Mouse (Mus musculus): ENCODE measurements around the gene Fam169b. TPM values are rescaled to one million over a fixed set of nuclear protein-coding genes. Genes with fewer than 3 reads are reported as not detected.
"Not testable (repeated sequence)": the region's sequence is repeated elsewhere in the genome, so short reads cannot be mapped to it uniquely, and the experiment has no call there.

Gene Fam169b
- polyA plus RNA-seq, 1 experiment from 2014 or later = 0.33 TPM

DNA sequence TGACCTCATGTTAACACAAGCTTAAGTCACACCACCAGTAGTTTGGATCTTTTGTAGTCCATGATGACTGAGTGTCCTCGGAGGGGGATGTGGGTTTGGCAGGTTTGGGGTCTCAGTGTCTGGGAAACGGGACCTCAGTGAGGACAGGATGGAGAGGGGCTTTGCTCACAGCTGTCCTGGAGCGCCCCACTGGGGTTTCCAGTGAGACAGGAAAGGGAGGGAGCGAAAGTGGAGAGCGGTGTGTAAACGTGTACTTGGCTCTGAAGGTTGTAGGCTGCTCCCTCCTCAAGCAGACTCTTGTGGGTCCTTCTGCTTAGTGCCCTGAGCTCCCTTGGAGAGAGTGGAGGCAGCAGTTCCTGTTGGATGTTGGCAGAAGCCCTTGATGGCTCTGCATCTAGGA lies 5.3 kb downstream of the Fam169b start:
- no peaks in the 10 kb centered on the region for H3K36me3 ChIP-seq
- peaks cover 17% of the 10 kb centered on the region for H3K27me3 ChIP-seq (replicated peaks)
- no peak overlapping the region for H3K9ac ChIP-seq
- H3K4me1 ChIP-seq = peaks cover 12% of the 10 kb centered on the region
- no peak overlapping the region for H3K27ac ChIP-seq
- no peak overlapping the region for H3K4me2 ChIP-seq (replicated peaks)
- H3K4me3 ChIP-seq = no peak overlapping the region
- no peaks in the 10 kb centered on the region for H3K9me3 ChIP-seq
- 77% methylated on average over 6 of the region's 6 CpGs for WGBS
- ATAC-seq (ENCODE audit: low FRiP score, low read depth) = no peak

DNA sequence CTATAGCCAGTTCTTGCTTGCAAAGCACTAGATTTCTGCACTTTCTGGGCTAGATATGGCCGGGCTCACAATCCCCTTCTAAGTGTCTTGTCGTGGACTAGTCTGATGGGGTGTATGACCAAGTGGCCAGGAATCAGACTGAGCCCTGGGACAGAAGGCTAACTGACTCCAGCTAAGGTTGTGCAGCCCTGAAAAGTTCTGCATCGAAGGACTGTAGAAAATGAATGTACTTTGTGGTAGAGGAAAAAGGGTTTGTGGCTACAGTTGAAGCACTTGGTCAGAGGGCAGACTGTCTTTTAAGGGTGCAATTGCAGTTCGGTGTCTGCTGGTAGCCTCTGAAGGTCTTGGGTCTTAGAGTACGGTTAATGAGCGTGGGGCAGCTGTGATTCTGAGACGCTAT lies 5.8 kb downstream of the Fam169b start:
- WGBS = 93% methylated on average over 7 of the region's 7 CpGs
- Histone ChIP-seq H3K27me3 (replicated peaks) (peaks cover 17% of the 10 kb centered on the region), H3K27ac (no peak overlapping the region), H3K4me3 (no peak overlapping the region), H3K4me2 (replicated peaks) (no peak overlapping the region), H3K9ac (no peak overlapping the region), H3K9me3 (no peaks in the 10 kb centered on the region), H3K4me1 (peaks cover 12% of the 10 kb centered on the region), H3K36me3 (no peaks in the 10 kb centered on the region)
- no peak for ATAC-seq (ENCODE audit: low FRiP score, low read depth)

- no peak overlapping the region for H3K4me2 ChIP-seq (replicated peaks)
- no peak overlapping the region for H3K27ac ChIP-seq
- no peaks in the 10 kb centered on the region for H3K36me3 ChIP-seq
- H3K27me3 ChIP-seq (replicated peaks) = peaks cover 12% of the 10 kb centered on the region
- WGBS = 92% methylated on average over 19 of the region's 19 CpGs
- H3K4me1 ChIP-seq = peaks cover 12% of the 10 kb centered on the region
- no peak overlapping the region for H3K4me3 ChIP-seq
- no peaks in the 10 kb centered on the region for H3K9me3 ChIP-seq
- no peak overlapping the region for H3K9ac ChIP-seq
- ATAC-seq (ENCODE audit: low FRiP score, low read depth) = no peak
Observed at GRCm38 (mm10) chr7:68280352-68280869, 6.8 kb downstream of the Fam169b start.

GRCm38 (mm10) chr7:68281341-68281740 lies 7.7 kb downstream of the Fam169b start:
- WGBS = 77% methylated on average over 5 of the region's 5 CpGs
- no peak overlapping the region for H3K9ac ChIP-seq
- H3K4me2 ChIP-seq (replicated peaks) = no peak overlapping the region
- ATAC-seq (ENCODE audit: low FRiP score, low read depth) = no peak
- H3K36me3 ChIP-seq = no peaks in the 10 kb centered on the region
- H3K4me3 ChIP-seq = no peak overlapping the region
- peaks cover 5% of the 10 kb centered on the region for H3K27me3 ChIP-seq (replicated peaks)
- no peak overlapping the region for H3K27ac ChIP-seq
- H3K9me3 ChIP-seq = no peaks in the 10 kb centered on the region
- peaks cover 5% of the 10 kb centered on the region for H3K4me1 ChIP-seq

DNA sequence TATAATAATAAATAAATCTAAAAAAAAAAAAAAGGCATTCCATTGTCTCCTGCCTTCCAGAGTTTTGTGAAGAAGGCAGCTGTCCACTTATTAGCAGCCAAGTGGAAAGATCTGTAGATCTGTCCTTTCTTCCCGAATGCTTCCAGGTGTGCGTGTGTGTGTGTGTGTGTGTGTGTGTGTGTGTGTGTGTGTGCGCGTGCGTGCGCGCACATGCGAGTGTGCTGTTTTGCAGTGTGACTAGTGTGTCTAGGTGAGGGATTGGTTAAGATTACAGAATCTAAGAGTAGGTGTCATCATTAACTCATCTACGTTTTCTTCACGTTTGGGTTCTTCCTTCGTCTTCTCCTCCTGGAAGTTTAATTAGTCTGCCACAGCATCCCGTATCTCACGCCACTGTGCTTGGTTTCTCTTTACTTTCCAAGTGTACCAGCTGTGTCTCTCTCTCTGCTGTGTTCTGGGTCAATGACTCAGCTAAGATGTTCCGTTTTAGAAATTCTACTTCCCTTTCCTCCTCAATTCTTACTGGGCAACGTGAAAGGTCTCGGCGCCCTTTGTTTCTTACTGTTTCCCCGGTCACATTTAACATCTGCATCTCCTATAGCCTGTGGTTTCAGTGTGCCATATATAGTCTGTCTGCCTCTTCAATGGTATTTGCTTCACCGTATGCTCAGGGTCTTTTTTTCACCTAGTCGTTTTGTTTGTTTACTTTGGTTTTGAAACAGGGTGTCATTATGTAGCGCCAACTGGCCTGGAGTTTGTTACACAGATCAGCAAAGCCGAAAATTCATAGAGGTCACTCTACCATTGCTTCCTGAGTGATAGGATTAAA lies 8.9 kb downstream of the Fam169b start:
- Histone ChIP-seq H3K4me2 (replicated peaks) (no peak overlapping the region), H3K4me1 (no peaks in the 10 kb centered on the region), H3K4me3 (no peak overlapping the region), H3K27ac (no peak overlapping the region), H3K9me3 (no peaks in the 10 kb centered on the region), H3K9ac (no peak overlapping the region), H3K36me3 (no peaks in the 10 kb centered on the region), H3K27me3 (replicated peaks) (no peaks in the 10 kb centered on the region)
- no peak for ATAC-seq (ENCODE audit: low FRiP score, low read depth)
- 88% methylated on average over 22 of the region's 22 CpGs for WGBS

DNA sequence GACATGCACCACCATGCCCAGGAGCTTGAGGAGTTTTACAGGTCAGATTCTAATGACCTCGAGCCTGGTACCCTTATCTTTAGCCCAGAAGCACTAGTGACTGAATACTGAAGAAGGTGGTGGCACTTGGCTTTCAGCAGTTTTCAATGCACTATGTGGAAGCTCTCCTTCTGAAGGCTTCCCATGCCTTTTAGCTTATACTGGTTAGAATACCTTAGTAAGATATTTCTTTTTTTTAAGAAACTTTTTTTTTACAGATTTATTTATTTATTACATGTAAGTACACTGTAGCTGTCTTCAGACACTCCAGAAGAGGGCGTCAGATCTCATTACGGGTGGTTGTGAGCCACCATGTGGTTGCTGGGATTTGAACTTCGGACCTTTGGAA lies 9.5 kb downstream of the Fam169b start:
- H3K4me2 ChIP-seq (replicated peaks); ATAC-seq (ENCODE audit: low FRiP score, low read depth); H3K9ac ChIP-seq; H3K27ac ChIP-seq; H3K4me3 ChIP-seq; H3K9me3 ChIP-seq; H3K27me3 ChIP-seq (replicated peaks); H3K4me1 ChIP-seq; H3K36me3 ChIP-seq: not testable (repeated sequence)
- WGBS = 88% methylated on average over 4 of the region's 4 CpGs

DNA sequence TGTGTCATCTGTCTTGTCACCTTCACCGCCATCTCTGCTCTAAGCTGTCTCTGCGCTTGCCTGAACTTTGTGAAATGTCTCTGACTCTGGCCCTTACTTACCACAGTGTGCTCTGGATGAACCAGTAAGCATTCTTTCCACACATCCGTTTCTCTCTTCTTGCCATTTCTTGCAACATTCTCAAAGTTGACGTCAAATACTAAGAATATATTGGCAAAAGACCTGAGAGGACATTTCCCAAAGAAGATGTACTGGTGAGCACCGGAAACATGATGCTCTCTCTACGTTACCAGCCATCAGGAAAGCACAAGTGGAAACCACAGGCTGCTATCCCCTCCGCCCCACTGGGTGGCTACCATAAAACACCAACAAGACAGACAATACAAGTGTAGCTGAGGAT lies 10.1 kb downstream of the Fam169b start:
- Histone ChIP-seq H3K9ac (no peak overlapping the region), H3K4me1 (no peaks in the 10 kb centered on the region), H3K4me3 (no peak overlapping the region), H3K36me3 (no peaks in the 10 kb centered on the region), H3K9me3 (no peaks in the 10 kb centered on the region), H3K4me2 (replicated peaks) (no peak overlapping the region), H3K27me3 (replicated peaks) (no peaks in the 10 kb centered on the region), H3K27ac (no peak overlapping the region)
- WGBS = 69% methylated on average over 7 of the region's 7 CpGs
- ATAC-seq (ENCODE audit: low FRiP score, low read depth) = no peak

DNA sequence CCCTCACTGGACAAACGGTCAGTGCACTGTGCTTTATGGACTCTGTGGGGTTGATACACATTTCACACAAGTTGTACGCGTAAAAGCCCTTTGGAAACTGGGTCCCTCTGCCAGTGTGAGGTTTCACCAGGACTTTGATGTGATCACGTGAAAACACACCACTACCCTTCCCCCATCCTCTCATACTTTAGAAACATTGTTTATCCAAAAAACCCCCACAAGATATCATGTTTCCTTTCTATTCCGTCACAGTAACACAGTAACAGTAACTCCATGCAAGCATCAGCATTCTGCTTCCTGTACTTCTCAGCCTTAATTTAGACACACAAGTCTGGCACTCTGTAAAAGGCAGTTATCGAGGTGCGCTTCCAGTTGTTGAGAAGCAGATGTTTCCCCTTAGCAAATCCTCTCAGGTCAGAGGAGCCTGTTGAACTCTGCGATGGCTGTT lies 12.2 kb downstream of the Fam169b start:
- Histone ChIP-seq H3K27me3 (replicated peaks) (no peaks in the 10 kb centered on the region), H3K36me3 (no peaks in the 10 kb centered on the region), H3K4me1 (no peaks in the 10 kb centered on the region), H3K9me3 (no peaks in the 10 kb centered on the region), H3K9ac (no peak overlapping the region), H3K27ac (no peak overlapping the region), H3K4me2 (replicated peaks) (no peak overlapping the region), H3K4me3 (no peak overlapping the region)
- WGBS = 80% methylated on average over 8 of the region's 8 CpGs
- no peak for ATAC-seq (ENCODE audit: low FRiP score, low read depth)

GRCm38 (mm10) chr7:68286526-68287481 lies 13.2 kb downstream of the Fam169b start:
- Histone ChIP-seq H3K9ac (no peak overlapping the region), H3K4me3 (no peak overlapping the region), H3K36me3 (no peaks in the 10 kb centered on the region), H3K9me3 (no peaks in the 10 kb centered on the region), H3K27me3 (replicated peaks) (no peaks in the 10 kb centered on the region), H3K4me2 (replicated peaks) (no peak overlapping the region), H3K27ac (no peak overlapping the region), H3K4me1 (no peaks in the 10 kb centered on the region)
- no peak for ATAC-seq (ENCODE audit: low FRiP score, low read depth)
- 96% methylated on average over 24 of the region's 24 CpGs for WGBS

GRCm38 (mm10) chr7:68287582-68287981 lies 13.9 kb downstream of the Fam169b start:
- no peak for ATAC-seq (ENCODE audit: low FRiP score, low read depth)
- no peaks in the 10 kb centered on the region for H3K36me3 ChIP-seq
- H3K9ac ChIP-seq = no peak overlapping the region
- WGBS = 90% methylated on average over 2 of the region's 2 CpGs
- H3K4me2 ChIP-seq (replicated peaks) = no peak overlapping the region
- H3K4me3 ChIP-seq = no peak overlapping the region
- no peaks in the 10 kb centered on the region for H3K9me3 ChIP-seq
- H3K27me3 ChIP-seq (replicated peaks) = no peaks in the 10 kb centered on the region
- no peaks in the 10 kb centered on the region for H3K4me1 ChIP-seq
- H3K27ac ChIP-seq = no peak overlapping the region

DNA sequence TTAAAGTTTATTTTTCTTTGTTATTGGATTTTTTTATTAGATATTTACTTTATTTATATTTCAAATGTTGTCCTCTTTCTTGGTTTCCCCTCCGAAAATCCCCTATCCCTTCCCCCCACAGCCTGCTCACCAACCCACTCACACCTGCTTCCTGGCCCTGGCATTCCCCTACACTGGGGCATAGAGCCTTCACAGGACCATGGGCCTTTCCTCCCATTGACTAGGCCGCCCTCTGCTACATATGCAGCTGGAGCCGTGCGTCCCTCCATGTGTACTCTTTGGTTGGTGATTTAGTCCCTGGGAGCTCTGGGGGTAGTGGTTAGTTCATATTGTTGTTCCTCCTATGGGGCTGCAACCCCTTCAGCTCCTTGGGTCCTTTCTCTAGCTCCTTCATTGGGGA lies 14.4 kb downstream of the Fam169b start:
- 89% methylated on average over 4 of the region's 4 CpGs for WGBS
- not testable (repeated sequence) for H3K9ac ChIP-seq

DNA sequence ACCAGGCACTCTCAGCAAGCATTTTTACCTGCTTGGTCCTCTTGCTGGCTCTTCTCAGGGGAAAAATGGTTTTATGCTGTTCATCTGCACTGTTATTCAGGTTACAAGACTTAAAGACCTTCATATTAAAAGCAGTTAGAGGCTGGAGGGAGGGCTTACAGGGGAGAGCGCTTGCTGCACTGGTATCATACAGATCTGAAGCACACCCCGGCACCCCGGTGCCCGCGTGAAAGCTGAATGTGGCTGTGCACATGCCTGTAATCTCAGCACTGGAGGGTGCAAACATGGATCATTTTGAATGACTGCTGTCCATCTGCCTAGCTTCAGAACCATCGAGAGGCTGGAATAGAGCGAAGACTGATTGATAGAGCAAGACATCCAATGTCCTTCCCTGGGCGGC lies 15.4 kb downstream of the Fam169b start:
- 94% methylated on average over 8 of the region's 8 CpGs for WGBS
- no peak overlapping the region for H3K27ac ChIP-seq
- H3K4me2 ChIP-seq (replicated peaks) = no peak overlapping the region
- H3K27me3 ChIP-seq (replicated peaks) = no peaks in the 10 kb centered on the region
- no peaks in the 10 kb centered on the region for H3K36me3 ChIP-seq
- ATAC-seq (ENCODE audit: low FRiP score, low read depth) = no peak
- H3K4me3 ChIP-seq = no peak overlapping the region
- no peak overlapping the region for H3K9ac ChIP-seq
- H3K4me1 ChIP-seq = no peaks in the 10 kb centered on the region
- no peaks in the 10 kb centered on the region for H3K9me3 ChIP-seq

More for the DNA sequence above, 14.4 kb downstream of the Fam169b start:
- H3K9me3 ChIP-seq; H3K27me3 ChIP-seq (replicated peaks); H3K4me3 ChIP-seq; H3K4me2 ChIP-seq (replicated peaks); H3K36me3 ChIP-seq; ATAC-seq (ENCODE audit: low FRiP score, low read depth); H3K27ac ChIP-seq; H3K4me1 ChIP-seq: not testable (repeated sequence)

All from neural tube, embryonic 12.5 days (tissue).